Mouse (Mus musculus): ENCODE data around the gene Retreg1. TPM values are rescaled to one million over a fixed set of nuclear protein-coding genes. Genes with fewer than 3 reads are reported as not detected.

Gene Retreg1
- total RNA-seq, 1 experiment = 7.1 TPM

- H3K4me1 ChIP-seq (ENCODE audit: control insufficient read depth in 2 of 2, insufficient read depth in 2 of 2, low read length in 2 of 2, poor library complexity in 1 of 2) = no peaks in the 10 kb centered on the region
Measured at GRCm38 (mm10) chr15:25821981-25822380, 21.0 kb upstream of the Retreg1 start.

GRCm38 (mm10) chr15:25822656-25823055 is 20.3 kb upstream of the Retreg1 start:
- H3K36me3 ChIP-seq (ENCODE audit: control insufficient read depth, insufficient read depth, low read length, poor library complexity, severe bottlenecking) = no peaks in the 10 kb centered on the region
- no peak for TF ChIP-seq ZC3H11A (IDR thresholded peaks at IDR 0.05; ENCODE audit: borderline replicate concordance, low read depth, low read length)
- no peak for TF ChIP-seq MAFK (IDR thresholded peaks at IDR 0.05; ENCODE audit: insufficient read depth, low read depth, low read length)
- no peak for TF ChIP-seq HCFC1 (IDR thresholded peaks at IDR 0.05; ENCODE audit: borderline replicate concordance, insufficient read depth, low read length)
- TF ChIP-seq CHD2 (IDR thresholded peaks at IDR 0.05; ENCODE audit: low read depth, low read length) = no peak
- TF ChIP-seq ZNF384 (IDR thresholded peaks at IDR 0.05; ENCODE audit: low read depth, low read length) = no peak
- no peaks in the 10 kb centered on the region for H3K4me1 ChIP-seq (ENCODE audit: control insufficient read depth in 2 of 2, insufficient read depth in 2 of 2, low read length in 2 of 2, poor library complexity in 1 of 2)
- no peak overlapping the region for H3K27ac ChIP-seq (ENCODE audit: insufficient read depth, low read depth, low read length, poor library complexity, severe bottlenecking)
- H3K9ac ChIP-seq (ENCODE audit: insufficient read depth, low read depth, low read length, poor library complexity, severe bottlenecking) = no peak overlapping the region
- DNase-seq (ENCODE audit: low read depth, low spot score) = no peak
- no peaks in the 10 kb centered on the region for H3K9me3 ChIP-seq (ENCODE audit: control insufficient read depth, insufficient read depth, low read depth, low read length)
- in situ Hi-C loops (cut with MboI; ENCODE audit: low sequenced_read_pairs in 2 of 2, unreplicated experiment in 2 of 2) = no loop called here
- H3K4me3 ChIP-seq (ENCODE audit: insufficient read depth in 1 of 2, low read depth in 1 of 2, low read length in 2 of 2, poor library complexity in 1 of 2, severe bottlenecking in 1 of 2) = no peak overlapping the region

More at GRCm38 (mm10) chr15:25821981-25822380, 21.0 kb upstream of the Retreg1 start:
- Histone ChIP-seq H3K27ac (ENCODE audit: insufficient read depth, low read depth, low read length, poor library complexity, severe bottlenecking) (no peak overlapping the region), H3K9ac (ENCODE audit: insufficient read depth, low read depth, low read length, poor library complexity, severe bottlenecking) (no peak overlapping the region), H3K36me3 (ENCODE audit: control insufficient read depth, insufficient read depth, low read length, poor library complexity, severe bottlenecking) (no peaks in the 10 kb centered on the region), H3K4me3 (ENCODE audit: insufficient read depth in 1 of 2, low read depth in 1 of 2, low read length in 2 of 2, poor library complexity in 1 of 2, severe bottlenecking in 1 of 2) (no peak overlapping the region), H3K9me3 (ENCODE audit: control insufficient read depth, insufficient read depth, low read depth, low read length) (no peaks in the 10 kb centered on the region)
- in situ Hi-C loops (cut with MboI; ENCODE audit: low sequenced_read_pairs in 2 of 2, unreplicated experiment in 2 of 2) = no loop called here
- TF ChIP-seq HCFC1 (IDR thresholded peaks at IDR 0.05; ENCODE audit: borderline replicate concordance, insufficient read depth, low read length) = no peak
- no peak for TF ChIP-seq ZNF384 (IDR thresholded peaks at IDR 0.05; ENCODE audit: low read depth, low read length)
- no peak for TF ChIP-seq ZC3H11A (IDR thresholded peaks at IDR 0.05; ENCODE audit: borderline replicate concordance, low read depth, low read length)
- TF ChIP-seq MAFK (IDR thresholded peaks at IDR 0.05; ENCODE audit: insufficient read depth, low read depth, low read length) = no peak
- TF ChIP-seq CHD2 (IDR thresholded peaks at IDR 0.05; ENCODE audit: low read depth, low read length) = no peak
- DNase-seq (ENCODE audit: low read depth, low spot score) = no peak

- Histone ChIP-seq H3K4me3 (ENCODE audit: insufficient read depth in 1 of 2, low read depth in 1 of 2, low read length in 2 of 2, poor library complexity in 1 of 2, severe bottlenecking in 1 of 2) (no peak overlapping the region), H3K36me3 (ENCODE audit: control insufficient read depth, insufficient read depth, low read length, poor library complexity, severe bottlenecking) (no peaks in the 10 kb centered on the region), H3K9ac (ENCODE audit: insufficient read depth, low read depth, low read length, poor library complexity, severe bottlenecking) (no peak overlapping the region), H3K4me1 (ENCODE audit: control insufficient read depth in 2 of 2, insufficient read depth in 2 of 2, low read length in 2 of 2, poor library complexity in 1 of 2) (peaks cover 0 to 2% of the 10 kb centered on the region in 2 experiments; a peak in 1 of 4 replicates), H3K9me3 (ENCODE audit: control insufficient read depth, insufficient read depth, low read depth, low read length) (no peaks in the 10 kb centered on the region), H3K27ac (ENCODE audit: insufficient read depth, low read depth, low read length, poor library complexity, severe bottlenecking) (no peak overlapping the region)
- DNase-seq (ENCODE audit: low read depth, low spot score) = no peak
- no peak for TF ChIP-seq HCFC1 (IDR thresholded peaks at IDR 0.05; ENCODE audit: borderline replicate concordance, insufficient read depth, low read length)
- no peak for TF ChIP-seq ZNF384 (IDR thresholded peaks at IDR 0.05; ENCODE audit: low read depth, low read length)
- TF ChIP-seq CHD2 (IDR thresholded peaks at IDR 0.05; ENCODE audit: low read depth, low read length) = no peak
- TF ChIP-seq ZC3H11A (IDR thresholded peaks at IDR 0.05; ENCODE audit: borderline replicate concordance, low read depth, low read length) = no peak
- TF ChIP-seq MAFK (IDR thresholded peaks at IDR 0.05; ENCODE audit: insufficient read depth, low read depth, low read length) = no peak
- in situ Hi-C loops (cut with MboI; ENCODE audit: low sequenced_read_pairs in 2 of 2, unreplicated experiment in 2 of 2) = no loop called here
Measured at GRCm38 (mm10) chr15:25826531-25826961, 16.4 kb upstream of the Retreg1 start.

GRCm38 (mm10) chr15:25828464-25828863 is 14.5 kb upstream of the Retreg1 start:
- TF ChIP-seq MAFK (IDR thresholded peaks at IDR 0.05; ENCODE audit: insufficient read depth, low read depth, low read length) = no peak
- no peak for TF ChIP-seq HCFC1 (IDR thresholded peaks at IDR 0.05; ENCODE audit: borderline replicate concordance, insufficient read depth, low read length)
- no peak for TF ChIP-seq ZC3H11A (IDR thresholded peaks at IDR 0.05; ENCODE audit: borderline replicate concordance, low read depth, low read length)
- TF ChIP-seq ZNF384 (IDR thresholded peaks at IDR 0.05; ENCODE audit: low read depth, low read length) = no peak
- TF ChIP-seq CHD2 (IDR thresholded peaks at IDR 0.05; ENCODE audit: low read depth, low read length) = no peak
- Histone ChIP-seq H3K36me3 (ENCODE audit: control insufficient read depth, insufficient read depth, low read length, poor library complexity, severe bottlenecking) (no peaks in the 10 kb centered on the region), H3K4me1 (ENCODE audit: control insufficient read depth in 2 of 2, insufficient read depth in 2 of 2, low read length in 2 of 2, poor library complexity in 1 of 2) (peaks cover 0 to 2% of the 10 kb centered on the region in 2 experiments; a peak in 1 of 4 replicates), H3K9ac (ENCODE audit: insufficient read depth, low read depth, low read length, poor library complexity, severe bottlenecking) (no peak overlapping the region), H3K27ac (ENCODE audit: insufficient read depth, low read depth, low read length, poor library complexity, severe bottlenecking) (no peak overlapping the region), H3K4me3 (ENCODE audit: insufficient read depth in 1 of 2, low read depth in 1 of 2, low read length in 2 of 2, poor library complexity in 1 of 2, severe bottlenecking in 1 of 2) (no peak overlapping the region), H3K9me3 (ENCODE audit: control insufficient read depth, insufficient read depth, low read depth, low read length) (no peaks in the 10 kb centered on the region)
- DNase-seq (ENCODE audit: low read depth, low spot score) = no peak
- in situ Hi-C loops (cut with MboI; ENCODE audit: low sequenced_read_pairs in 2 of 2, unreplicated experiment in 2 of 2) = no loop called here
